Mouse (Mus musculus) kidney, adult 18-20 months (tissue): ENCODE measurements around the gene Serinc5.

Experiments
- DNase-seq: peaks from one replicate; pipeline ENCODE4 v3.0.0; 2021

Serinc5 gene

GRCm38 (mm10) chr13:92705016-92705535 is 94.2 kb downstream of the Serinc5 start:
- no peak for DNase-seq

GRCm38 (mm10) chr13:92706342-92707061 is 95.6 kb downstream of the Serinc5 start:
- DNase-seq = no peak

- DNase-seq = no peak
These were observed 97.0 kb downstream of the Serinc5 start for GRCm38 (mm10) chr13:92707941-92708340.

GRCm38 (mm10) chr13:92708466-92708865 is 97.6 kb downstream of the Serinc5 start:
- DNase-seq = no peak

- no peak for DNase-seq
These were observed 98.6 kb downstream of the Serinc5 start for GRCm38 (mm10) chr13:92709535-92709934.

GRCm38 (mm10) chr13:92710361-92710760 is 99.5 kb downstream of the Serinc5 start:
- DNase-seq = no peak

- DNase-seq = no peak
These were observed 100.9 kb downstream of the Serinc5 start for GRCm38 (mm10) chr13:92711821-92712220.

GRCm38 (mm10) chr13:92712619-92713018 is 101.7 kb downstream of the Serinc5 start:
- no peak for DNase-seq

- DNase-seq = no peak
These were observed 107.2 kb downstream of the Serinc5 start for GRCm38 (mm10) chr13:92717851-92718665.

GRCm38 (mm10) chr13:92721006-92721405 is 110.1 kb downstream of the Serinc5 start:
- DNase-seq = no peak

- no peak for DNase-seq
These were observed 111.5 kb downstream of the Serinc5 start for GRCm38 (mm10) chr13:92722389-92722788.

GRCm38 (mm10) chr13:92729811-92730210 is 118.9 kb downstream of the Serinc5 start:
- DNase-seq = no peak

GRCm38 (mm10) chr13:92731811-92732210 is 120.9 kb downstream of the Serinc5 start:
- no peak for DNase-seq

GRCm38 (mm10) chr13:92732836-92733235 is 121.9 kb downstream of the Serinc5 start:
- DNase-seq = no peak

- DNase-seq = peak; percentile 54
These were observed 122.4 kb downstream of the Serinc5 start for GRCm38 (mm10) chr13:92733252-92733651.

GRCm38 (mm10) chr13:92733741-92734140 is 122.8 kb downstream of the Serinc5 start:
- DNase-seq = no peak

- no peak for DNase-seq
These were observed 124.8 kb downstream of the Serinc5 start for GRCm38 (mm10) chr13:92735693-92736092.

- DNase-seq = no peak
These were observed 125.8 kb downstream of the Serinc5 start for GRCm38 (mm10) chr13:92736516-92737300.

GRCm38 (mm10) chr13:92738821-92739220 is 127.9 kb downstream of the Serinc5 start:
- DNase-seq = no peak

GRCm38 (mm10) chr13:92739858-92740257 is 129.0 kb downstream of the Serinc5 start:
- DNase-seq = no peak

GRCm38 (mm10) chr13:92740671-92741270 is 129.9 kb downstream of the Serinc5 start:
- DNase-seq = peak; percentile 27

- DNase-seq = no peak
These were observed 132.0 kb downstream of the Serinc5 start for GRCm38 (mm10) chr13:92742886-92743285.

- DNase-seq = no peak
These were observed 132.4 kb downstream of the Serinc5 start for GRCm38 (mm10) chr13:92743337-92743736.
